Mouse (Mus musculus) heart, adult 2 months (tissue): ENCODE data around the gene Pml. TPM values are rescaled to one million over a fixed set of nuclear protein-coding genes. Genes with fewer than 3 reads are reported as not detected.
"Not testable (repeated sequence)": the region's sequence is repeated elsewhere in the genome, so short reads cannot be mapped to it uniquely, and the experiment has no call there.

Experiments used
- DNase-seq, 2 experiments: peaks; one replicate each; pipeline ENCODE4 v3.0.0; 2021
- H3K27ac ChIP-seq: fragments of 200-600 bp; 2 replicates; pipeline ENCODE4 v1.8.1; 2022
- H3K27me3 ChIP-seq: fragments of 200-500 bp; 2 replicates; pipeline ENCODE4 v1.6.1; 2012; ENCODE audit warnings: mild to moderate bottlenecking, low read length, inconsistent platforms, mixed read lengths; ENCODE audit not compliant: control insufficient read depth, insufficient read depth
- H3K36me3 ChIP-seq: fragments of 200-500 bp; 2 replicates; pipeline ENCODE4 v1.6.1; 2012; ENCODE audit warnings: low read length, inconsistent platforms; ENCODE audit not compliant: control insufficient read depth, insufficient read depth
- H3K4me1 ChIP-seq: fragments of 200-500 bp; 2 replicates; pipeline ENCODE4 v1.6.1; 2011; ENCODE audit warnings: low read length; ENCODE audit not compliant: control insufficient read depth, insufficient read depth
- H3K4me3 ChIP-seq: fragments of 200-600 bp; 2 replicates; pipeline ENCODE4 v1.8.1; 2022
- H3K79me2 ChIP-seq: fragments of 200-500 bp; replicated peaks from 2 replicates; pipeline ENCODE4 v1.6.1; 2012; ENCODE audit warnings: mild to moderate bottlenecking, inconsistent platforms, low read length, moderate library complexity, mixed read lengths; ENCODE audit not compliant: control insufficient read depth, insufficient read depth
- H3K9ac ChIP-seq: fragments of 200-500 bp; 2 replicates; pipeline ENCODE4 v1.6.1; 2012; ENCODE audit warnings: low read depth, mild to moderate bottlenecking, control low read depth, inconsistent platforms, low read length, mixed read lengths
- CTCF ChIP-seq: fragments of 200-600 bp; IDR thresholded peaks from 2 replicates; pipeline ENCODE4 v1.8.1; 2022; ENCODE audit warnings: antibody characterized with exemption, mild to moderate bottlenecking, moderate library complexity
- EP300 ChIP-seq: fragments of 200-500 bp; IDR thresholded peaks from 2 replicates; pipeline ENCODE4 v1.6.1; 2011; ENCODE audit warnings: low read depth, low read length, control low read depth; ENCODE audit not compliant: insufficient read depth
- POLR2A ChIP-seq: fragments of 200-500 bp; IDR thresholded peaks from 2 replicates; pipeline ENCODE4 v1.6.1; 2011; ENCODE audit warnings: mild to moderate bottlenecking, low read depth, low read length, control low read depth; ENCODE audit not compliant: insufficient read depth
- WGBS: fragments of 180-500 bp; shearing (Covaris S2); methylation state at CpG from one replicate; pipeline ENCODE4 v1.1.7; 2018; 5-methylcytosine and 5-hydroxymethylcytosine counted together
- intact Hi-C: fragments of 180-260 bp; cut with DNase I; formaldehyde crosslinking; loops from one replicate; pipeline ENCODE4 v1.15.1; 2025
- polyA plus RNA-seq: library from polyadenylated mRNA; depleted of rRNA; stranded (reverse); fragments of >200 nt; gene quantifications from 2 replicates; pipeline ENCODE4 v1.2.3, GENCODE M21; 2012
- total RNA-seq, 2 experiments: library from RNA; stranded (reverse); gene quantifications; 2 replicates each; pipeline ENCODE4 v1.2.3; 2021

Gene Pml
- total and polyA plus RNA-seq, 3 experiments: 7.5 to 10.4 (median 8.2) TPM

GRCm38 (mm10) chr9:58274101-58274604, 24.6 kb upstream of the Pml start:
- peaks cover 10% of the 10 kb centered on the region for H3K4me1 ChIP-seq
- no peaks in the 10 kb centered on the region for H3K79me2 ChIP-seq
- no peak overlapping the region for H3K9ac ChIP-seq
- DNase-seq: no peak
- peaks cover 5% of the 10 kb centered on the region; the same call in 1 of the 2 replicates for H3K36me3 ChIP-seq
- TF ChIP-seq POLR2A (no peak), EP300 (no peak), CTCF (no peak)
- 85% methylated on average over 7 of the region's 7 CpGs for WGBS
- H3K27ac ChIP-seq: peak overlapping the region; percentile 87
- H3K27me3 ChIP-seq: no peaks in the 10 kb centered on the region
- intact Hi-C loops: no loop called here
- no peak overlapping the region for H3K4me3 ChIP-seq

GRCm38 (mm10) chr9:58272855-58273254, 23.3 kb upstream of the Pml start:
- no peak for DNase-seq
- TF ChIP-seq CTCF (no peak), POLR2A (no peak), EP300 (no peak)
- H3K9ac ChIP-seq: no peak overlapping the region
- no peaks in the 10 kb centered on the region for H3K79me2 ChIP-seq
- peaks cover 10% of the 10 kb centered on the region for H3K4me1 ChIP-seq
- no peaks in the 10 kb centered on the region for H3K27me3 ChIP-seq
- WGBS: 70% methylated on average over 9 of the region's 9 CpGs
- intact Hi-C loops: no loop called here
- H3K36me3 ChIP-seq: peaks cover 5% of the 10 kb centered on the region; the same call in 1 of the 2 replicates
- H3K4me3 ChIP-seq: no peak overlapping the region
- H3K27ac ChIP-seq: peak overlapping the region; percentile 49; the same call in 1 of the 2 replicates

- no peak overlapping the region for H3K9ac ChIP-seq
- peaks cover 5% of the 10 kb centered on the region; the same call in 1 of the 2 replicates for H3K36me3 ChIP-seq
- H3K27ac ChIP-seq: peak overlapping the region; percentile 49
- no peak for DNase-seq
- WGBS: 65% methylated on average over 2 of the region's 2 CpGs
- H3K27me3 ChIP-seq: no peaks in the 10 kb centered on the region
- no peak for TF ChIP-seq EP300
- no peak for TF ChIP-seq POLR2A
- TF ChIP-seq CTCF: no peak
- no peaks in the 10 kb centered on the region for H3K79me2 ChIP-seq
- intact Hi-C loops: no loop called here
- H3K4me1 ChIP-seq: peaks cover 10% of the 10 kb centered on the region
- H3K4me3 ChIP-seq: no peak overlapping the region
These were observed 22.5 kb upstream of the Pml start for GRCm38 (mm10) chr9:58272068-58272541.

DNA sequence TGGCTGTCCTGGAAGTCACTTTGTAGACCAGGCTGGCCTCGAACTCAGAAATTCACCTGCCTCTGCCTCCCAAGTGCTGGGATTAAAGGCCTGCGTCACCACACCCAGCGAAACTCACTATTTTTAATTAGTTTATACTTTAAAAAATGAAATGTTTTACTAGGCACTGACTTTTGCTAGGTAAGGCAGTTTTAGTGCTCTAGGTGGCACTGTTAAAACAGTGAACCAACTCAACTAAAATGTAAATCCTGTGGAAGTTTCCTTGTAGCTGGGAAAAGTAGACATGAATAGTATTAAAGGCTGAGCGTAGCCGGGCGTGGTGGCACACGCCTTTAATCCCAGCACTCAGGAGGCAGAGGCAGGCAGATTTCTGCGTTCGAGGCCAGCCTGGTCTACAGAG, 22.0 kb upstream of the Pml start:
- intact Hi-C loops, H3K36me3 ChIP-seq, H3K27me3 ChIP-seq, H3K4me3 ChIP-seq, H3K79me2 ChIP-seq, DNase-seq, H3K9ac ChIP-seq: not testable (repeated sequence)
- H3K27ac ChIP-seq: peak overlapping the region; percentile 26
- peak; percentile 18; the same call in 1 of the 2 replicates for TF ChIP-seq CTCF
- 92% methylated on average over 9 of the region's 9 CpGs for WGBS
- H3K4me1 ChIP-seq: peaks cover 11% of the 10 kb centered on the region

DNA sequence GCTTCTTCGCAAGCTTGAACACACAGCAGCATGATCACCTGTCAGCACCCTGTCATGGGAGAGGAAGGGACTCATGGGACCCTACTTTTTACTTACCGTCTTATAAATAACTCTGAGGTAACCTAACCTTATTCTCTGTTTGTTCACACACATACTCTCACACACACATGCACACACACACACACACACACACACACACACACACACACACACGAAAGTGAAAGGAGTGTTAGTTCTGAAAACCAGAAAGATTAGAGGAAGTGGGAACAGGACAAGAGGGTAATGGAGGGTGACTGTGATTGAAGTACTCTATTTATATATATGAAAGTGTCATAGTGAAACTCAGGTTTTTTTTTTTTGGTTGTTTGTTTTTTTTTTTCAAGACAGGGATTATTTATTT, 21.5 kb upstream of the Pml start:
- Histone ChIP-seq H3K9ac (no peak overlapping the region), H3K4me1 (peaks cover 11% of the 10 kb centered on the region), H3K36me3 (peaks cover 5% of the 10 kb centered on the region; the same call in 1 of the 2 replicates), H3K27ac (no peak overlapping the region), H3K27me3 (no peaks in the 10 kb centered on the region), H3K4me3 (no peak overlapping the region), H3K79me2 (no peaks in the 10 kb centered on the region)
- TF ChIP-seq POLR2A: no peak
- TF ChIP-seq EP300: no peak
- no peak for TF ChIP-seq CTCF
- intact Hi-C loops: no loop called here
- no peak for DNase-seq
- 76% methylated on average over 3 of the region's 3 CpGs for WGBS

- no peaks in the 10 kb centered on the region for H3K79me2 ChIP-seq
- no peak for TF ChIP-seq POLR2A
- TF ChIP-seq CTCF: no peak
- TF ChIP-seq EP300: no peak
- WGBS: 56% methylated on average over 3 of the region's 3 CpGs
- no peak for DNase-seq
- no peak overlapping the region for H3K4me3 ChIP-seq
- no peak overlapping the region for H3K9ac ChIP-seq
- peaks cover 5% of the 10 kb centered on the region for H3K4me1 ChIP-seq
- no peaks in the 10 kb centered on the region for H3K27me3 ChIP-seq
- intact Hi-C loops: no loop called here
- peaks cover 5% of the 10 kb centered on the region; the same call in 1 of the 2 replicates for H3K36me3 ChIP-seq
- H3K27ac ChIP-seq: no peak overlapping the region
These were observed 20.5 kb upstream of the Pml start for GRCm38 (mm10) chr9:58270081-58270480.
